Mouse (Mus musculus): ENCODE results near the gene Bphl. TPM values are rescaled to one million over a fixed set of nuclear protein-coding genes. Genes with fewer than 3 reads are reported as not detected.

Bphl gene
- polyA plus RNA-seq, 1 experiment from 2014 or later: 168 TPM

- WGBS: 49% methylated on average over 4 of the region's 4 CpGs
- ATAC-seq (replicated peaks; ENCODE audit: low FRiP score, low read depth) (0 out of 2 replicates have a peak, but pooled peaks have one; percentile 29), DNase-seq (ENCODE audit: low spot score) (no peak)
- Histone ChIP-seq H3K4me2 (ENCODE audit: low read length) (no peak overlapping the region), H3K9ac (ENCODE audit: low read depth, low read length) (no peak overlapping the region), H3K27ac (0 out of 2 replicates have a peak overlapping the region, but pooled peaks have one; percentile 31), H3K36me3 (ENCODE audit: insufficient read depth, low read length) (no peaks in the 10 kb centered on the region), H3K9me3 (replicated peaks; ENCODE audit: low read length) (no peaks in the 10 kb centered on the region), H3K4me1 (replicated peaks; ENCODE audit: insufficient read depth, low read length) (peaks cover 4% of the 10 kb centered on the region; the same call in 1 of the 2 replicates), H3K4me3 (replicated peaks; ENCODE audit: low read depth, low read length) (no peak overlapping the region), H3K27me3 (ENCODE audit: insufficient read depth, low read length) (no peaks in the 10 kb centered on the region)
- TF ChIP-seq CTCF (IDR thresholded peaks at IDR 0.05; ENCODE audit: low read depth): no peak
Observed at GRCm38 (mm10) chr13:34096455-34096854, 59.1 kb downstream of the Bphl start.

- Histone ChIP-seq H3K27me3 (ENCODE audit: insufficient read depth, low read length) (no peaks in the 10 kb centered on the region), H3K4me2 (ENCODE audit: low read length) (no peak overlapping the region), H3K4me3 (replicated peaks; ENCODE audit: low read depth, low read length) (no peak overlapping the region), H3K9me3 (replicated peaks; ENCODE audit: low read length) (no peaks in the 10 kb centered on the region), H3K9ac (ENCODE audit: low read depth, low read length) (no peak overlapping the region), H3K27ac (no peak overlapping the region), H3K36me3 (ENCODE audit: insufficient read depth, low read length) (no peaks in the 10 kb centered on the region), H3K4me1 (replicated peaks; ENCODE audit: insufficient read depth, low read length) (peaks cover 4% of the 10 kb centered on the region; the same call in 1 of the 2 replicates)
- no peak for ATAC-seq (replicated peaks; ENCODE audit: low FRiP score, low read depth)
- TF ChIP-seq CTCF (IDR thresholded peaks at IDR 0.05; ENCODE audit: low read depth): no peak
- no peak for DNase-seq (ENCODE audit: low spot score)
- WGBS: 66% methylated on average over 3 of the region's 3 CpGs
Observed at GRCm38 (mm10) chr13:34097086-34097485, 59.7 kb downstream of the Bphl start.

GRCm38 (mm10) chr13:34100733-34101132 lies 63.3 kb downstream of the Bphl start:
- ATAC-seq (replicated peaks; ENCODE audit: low FRiP score, low read depth): no peak
- Histone ChIP-seq H3K4me1 (replicated peaks; ENCODE audit: insufficient read depth, low read length) (peaks cover 4% of the 10 kb centered on the region; the same call in 1 of the 2 replicates), H3K9ac (ENCODE audit: low read depth, low read length) (no peak overlapping the region), H3K27me3 (ENCODE audit: insufficient read depth, low read length) (no peaks in the 10 kb centered on the region), H3K9me3 (replicated peaks; ENCODE audit: low read length) (no peaks in the 10 kb centered on the region), H3K27ac (no peak overlapping the region), H3K4me3 (replicated peaks; ENCODE audit: low read depth, low read length) (no peak overlapping the region), H3K36me3 (ENCODE audit: insufficient read depth, low read length) (no peaks in the 10 kb centered on the region), H3K4me2 (ENCODE audit: low read length) (no peak overlapping the region)
- TF ChIP-seq CTCF (IDR thresholded peaks at IDR 0.05; ENCODE audit: low read depth): no peak
- WGBS: 89% methylated on average over 3 of the region's 3 CpGs
- DNase-seq (ENCODE audit: low spot score): no peak

- no peaks in the 10 kb centered on the region for H3K27me3 ChIP-seq (ENCODE audit: insufficient read depth, low read length)
- WGBS: 94% methylated on average over 10 of the region's 10 CpGs
- TF ChIP-seq CTCF (IDR thresholded peaks at IDR 0.05; ENCODE audit: low read depth): no peak
- ATAC-seq (replicated peaks; ENCODE audit: low FRiP score, low read depth): no peak
- H3K4me3 ChIP-seq (replicated peaks; ENCODE audit: low read depth, low read length): no peak overlapping the region
- no peak overlapping the region for H3K4me2 ChIP-seq (ENCODE audit: low read length)
- peaks cover 4% of the 10 kb centered on the region; the same call in 1 of the 2 replicates for H3K4me1 ChIP-seq (replicated peaks; ENCODE audit: insufficient read depth, low read length)
- no peak overlapping the region for H3K9ac ChIP-seq (ENCODE audit: low read depth, low read length)
- H3K27ac ChIP-seq: no peak overlapping the region
- no peak for DNase-seq (ENCODE audit: low spot score)
- H3K9me3 ChIP-seq (replicated peaks; ENCODE audit: low read length): no peaks in the 10 kb centered on the region
- H3K36me3 ChIP-seq (ENCODE audit: insufficient read depth, low read length): no peaks in the 10 kb centered on the region
Observed at GRCm38 (mm10) chr13:34101247-34101646, 63.9 kb downstream of the Bphl start.

GRCm38 (mm10) chr13:34101908-34102307 lies 64.5 kb downstream of the Bphl start:
- TF ChIP-seq CTCF (IDR thresholded peaks at IDR 0.05; ENCODE audit: low read depth): no peak
- DNase-seq (ENCODE audit: low spot score) (no peak), ATAC-seq (replicated peaks; ENCODE audit: low FRiP score, low read depth) (no peak)
- H3K4me2 ChIP-seq (ENCODE audit: low read length): no peak overlapping the region
- H3K36me3 ChIP-seq (ENCODE audit: insufficient read depth, low read length): no peaks in the 10 kb centered on the region
- no peaks in the 10 kb centered on the region for H3K4me1 ChIP-seq (replicated peaks; ENCODE audit: insufficient read depth, low read length)
- no peak overlapping the region for H3K9ac ChIP-seq (ENCODE audit: low read depth, low read length)
- 74% methylated on average over 9 of the region's 9 CpGs for WGBS
- H3K27me3 ChIP-seq (ENCODE audit: insufficient read depth, low read length): no peaks in the 10 kb centered on the region
- H3K27ac ChIP-seq: no peak overlapping the region
- no peak overlapping the region for H3K4me3 ChIP-seq (replicated peaks; ENCODE audit: low read depth, low read length)
- H3K9me3 ChIP-seq (replicated peaks; ENCODE audit: low read length): no peaks in the 10 kb centered on the region

GRCm38 (mm10) chr13:34105364-34105763 lies 68.0 kb downstream of the Bphl start:
- Histone ChIP-seq H3K36me3 (ENCODE audit: insufficient read depth, low read length) (no peaks in the 10 kb centered on the region), H3K4me1 (replicated peaks; ENCODE audit: insufficient read depth, low read length) (no peaks in the 10 kb centered on the region), H3K4me3 (replicated peaks; ENCODE audit: low read depth, low read length) (no peak overlapping the region), H3K27ac (no peak overlapping the region), H3K9me3 (replicated peaks; ENCODE audit: low read length) (no peaks in the 10 kb centered on the region), H3K9ac (ENCODE audit: low read depth, low read length) (no peak overlapping the region), H3K27me3 (ENCODE audit: insufficient read depth, low read length) (no peaks in the 10 kb centered on the region), H3K4me2 (ENCODE audit: low read length) (no peak overlapping the region)
- ATAC-seq (replicated peaks; ENCODE audit: low FRiP score, low read depth): no peak
- TF ChIP-seq CTCF (IDR thresholded peaks at IDR 0.05; ENCODE audit: low read depth): no peak
- 79% methylated on average over 1 of the region's 1 CpGs for WGBS
- no peak for DNase-seq (ENCODE audit: low spot score)

- peak; percentile 10; the same call in 1 of the 2 replicates for TF ChIP-seq CTCF (IDR thresholded peaks at IDR 0.05; ENCODE audit: low read depth)
- 97% methylated on average over 2 of the region's 2 CpGs for WGBS
- H3K27me3 ChIP-seq (ENCODE audit: insufficient read depth, low read length): no peaks in the 10 kb centered on the region
- H3K9ac ChIP-seq (ENCODE audit: low read depth, low read length): no peak overlapping the region
- no peaks in the 10 kb centered on the region for H3K9me3 ChIP-seq (replicated peaks; ENCODE audit: low read length)
- H3K4me2 ChIP-seq (ENCODE audit: low read length): no peak overlapping the region
- DNase-seq (ENCODE audit: low spot score) (no peak), ATAC-seq (replicated peaks; ENCODE audit: low FRiP score, low read depth) (no peak)
- no peak overlapping the region for H3K27ac ChIP-seq
- H3K36me3 ChIP-seq (ENCODE audit: insufficient read depth, low read length): no peaks in the 10 kb centered on the region
- no peak overlapping the region for H3K4me3 ChIP-seq (replicated peaks; ENCODE audit: low read depth, low read length)
- no peaks in the 10 kb centered on the region for H3K4me1 ChIP-seq (replicated peaks; ENCODE audit: insufficient read depth, low read length)
Observed at GRCm38 (mm10) chr13:34106256-34106655, 68.9 kb downstream of the Bphl start.

All from kidney, postnatal 0 days (tissue).